Mouse (Mus musculus): ENCODE data around the gene Sdk2.

DNA sequence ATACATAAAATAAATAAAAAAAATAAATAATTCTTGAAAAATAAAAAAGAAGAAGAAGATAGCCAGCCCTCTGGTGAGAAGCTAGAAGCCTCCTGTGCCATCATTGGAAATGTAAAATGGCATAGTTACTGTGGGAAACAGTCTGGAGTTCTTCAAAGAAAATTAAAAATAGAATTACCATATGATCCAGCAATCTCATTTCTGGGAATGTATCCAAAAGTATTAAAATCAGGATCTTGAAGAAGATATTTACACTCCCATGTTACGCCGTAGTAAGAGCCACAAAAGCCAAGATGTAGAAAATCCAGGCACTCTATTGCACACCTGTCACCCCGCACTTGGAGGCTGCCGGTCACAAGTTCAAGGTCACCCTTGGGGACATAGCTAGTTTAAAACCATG, 250.4 kb downstream of the Sdk2 start:
- no peak for TF ChIP-seq GABPA (IDR thresholded peaks at IDR 0.05; ENCODE audit: insufficient replicate concordance, low read depth, low read length)
- no peak for TF ChIP-seq ZC3H11A (IDR thresholded peaks at IDR 0.05; ENCODE audit: low read depth, low read length)
- no peak for TF ChIP-seq CTCF (conservative IDR thresholded peaks at IDR 0.05 in 1 of 2, IDR thresholded peaks at IDR 0.05 in 1 of 2; ENCODE audit: low read depth in 2 of 2, low read length in 2 of 2)
- no peak for TF ChIP-seq CHD2 (IDR thresholded peaks at IDR 0.05; ENCODE audit: low read length)
- no peak for TF ChIP-seq MAFK (IDR thresholded peaks at IDR 0.05; ENCODE audit: insufficient replicate concordance, low read length)
- no peak for TF ChIP-seq POLR2A (IDR thresholded peaks at IDR 0.05; ENCODE audit: low read depth, low read length)
- no peak for TF ChIP-seq E2F4 (IDR thresholded peaks at IDR 0.05; ENCODE audit: insufficient replicate concordance, low read depth, low read length)

Data from CH12.LX (cell line).